Mouse (Mus musculus) cerebellum, postnatal 25 days (tissue): ENCODE measurements around the gene Dnajb3.
A peak's percentile ranks its signal among the peaks of the same experiment; 100 is the strongest.

Experiments used
- DNase-seq, 2 experiments: peaks; one replicate each; pipeline ENCODE4 v3.0.0; 2021; ENCODE audit warnings: mixed read lengths in 2 of 2

The Dnajb3 gene

GRCm38 (mm10) chr1:88205294-88205922, at the start of gene Dnajb3:
Gene Dnajb3, minus strand, starts transcription at chr1:88205782.
- peak; percentile 89 to 92 for DNase-seq

GRCm38 (mm10) chr1:88254793-88255465, 49.3 kb upstream of the Dnajb3 start:
- DNase-seq = peak in 1 of 2 experiments; percentile 38

DNA sequence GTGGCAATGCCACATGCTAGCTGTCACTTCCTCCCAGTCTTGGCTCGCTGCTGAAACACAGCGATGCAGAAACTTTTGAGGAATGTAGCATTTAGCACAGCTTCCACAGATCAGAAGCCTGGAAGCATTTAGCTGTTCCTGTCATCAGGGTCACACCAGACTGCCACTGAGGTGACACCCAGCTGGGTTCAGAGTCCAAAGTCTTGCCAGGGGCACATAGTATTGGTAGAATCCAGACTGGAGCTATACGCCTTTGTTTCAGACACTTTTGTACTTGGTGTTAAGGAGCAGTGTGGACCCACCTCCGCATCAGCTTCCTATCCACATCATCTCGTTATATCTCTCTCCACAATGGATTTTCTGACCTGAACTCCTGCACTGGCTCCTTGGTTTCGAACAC, 48.0 kb upstream of the Dnajb3 start:
- no peak for DNase-seq

GRCm38 (mm10) chr1:88253106-88253505, 47.5 kb upstream of the Dnajb3 start:
- no peak for DNase-seq

- DNase-seq = no peak
These were observed 44.4 kb upstream of the Dnajb3 start for GRCm38 (mm10) chr1:88250023-88250422.

DNA sequence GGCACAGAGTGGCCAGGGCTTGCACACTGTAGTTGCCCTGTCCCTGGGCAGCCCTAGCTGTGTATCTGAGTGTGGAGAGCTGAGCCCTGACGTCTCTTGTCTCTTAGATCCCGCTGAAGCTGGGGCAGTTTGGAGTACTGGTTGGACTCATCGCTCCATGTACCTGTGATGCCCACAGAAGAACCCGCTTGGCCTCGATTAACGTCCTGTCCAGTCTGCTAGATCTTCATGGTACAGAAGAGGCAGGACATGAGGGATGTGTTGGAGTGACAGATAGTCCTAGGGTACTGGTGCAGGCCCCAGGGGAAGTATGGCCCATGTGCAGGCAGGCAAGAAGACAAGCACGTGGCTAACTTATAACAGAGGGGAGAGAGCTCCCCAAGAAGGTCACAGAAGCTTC, 44.0 kb upstream of the Dnajb3 start:
- DNase-seq = no peak

DNA sequence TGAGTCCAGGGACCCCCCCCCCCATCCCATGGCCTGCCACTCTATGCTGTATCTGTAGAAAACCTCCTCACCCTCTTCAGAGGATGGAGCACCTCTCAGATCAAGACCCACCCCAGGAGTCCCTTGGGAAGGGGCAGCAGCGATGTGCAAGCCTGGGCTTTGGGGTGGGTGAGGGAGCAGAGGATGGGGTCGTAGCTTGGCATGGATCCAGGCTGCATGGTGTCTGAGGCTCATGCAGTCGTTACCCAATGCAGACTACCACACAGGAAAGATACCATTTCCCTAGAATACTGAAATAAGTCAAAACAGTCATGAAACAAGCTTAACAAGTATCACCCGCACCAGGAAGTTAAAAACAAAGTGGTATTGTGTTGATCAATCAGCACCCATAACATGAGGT, 43.1 kb upstream of the Dnajb3 start:
- peak in 1 of 2 experiments; percentile 28 for DNase-seq

GRCm38 (mm10) chr1:88247660-88248059, 42.1 kb upstream of the Dnajb3 start:
- DNase-seq = no peak

GRCm38 (mm10) chr1:88246386-88246785, 40.8 kb upstream of the Dnajb3 start:
- DNase-seq = no peak

- no peak for DNase-seq
These were observed 40.3 kb upstream of the Dnajb3 start for GRCm38 (mm10) chr1:88245881-88246280.

- no peak for DNase-seq
These were observed 38.3 kb upstream of the Dnajb3 start for GRCm38 (mm10) chr1:88243861-88244260.

GRCm38 (mm10) chr1:88240579-88240978, 35.0 kb upstream of the Dnajb3 start:
- DNase-seq = no peak

DNA sequence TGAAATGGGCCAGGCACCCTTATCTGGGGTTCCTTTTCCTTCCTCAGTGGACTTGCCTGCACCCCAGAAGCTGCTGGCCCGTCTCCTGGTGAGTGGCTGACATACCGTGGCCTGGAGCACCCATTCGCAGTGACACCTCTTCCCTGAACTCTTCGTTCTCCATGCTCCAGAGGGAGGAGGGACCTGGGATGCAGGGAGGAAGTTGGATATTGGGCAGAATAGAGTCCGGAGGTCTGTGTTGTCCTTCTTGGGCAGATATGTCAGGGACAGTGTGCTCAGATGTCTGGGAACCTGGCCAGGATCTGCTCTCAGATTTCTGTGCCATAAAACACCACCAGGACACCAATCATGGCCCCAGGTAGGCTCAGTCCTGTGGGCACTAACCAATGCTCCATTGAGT, 34.5 kb upstream of the Dnajb3 start:
- no peak for DNase-seq

GRCm38 (mm10) chr1:88238771-88239170, 33.2 kb upstream of the Dnajb3 start:
- no peak for DNase-seq

DNA sequence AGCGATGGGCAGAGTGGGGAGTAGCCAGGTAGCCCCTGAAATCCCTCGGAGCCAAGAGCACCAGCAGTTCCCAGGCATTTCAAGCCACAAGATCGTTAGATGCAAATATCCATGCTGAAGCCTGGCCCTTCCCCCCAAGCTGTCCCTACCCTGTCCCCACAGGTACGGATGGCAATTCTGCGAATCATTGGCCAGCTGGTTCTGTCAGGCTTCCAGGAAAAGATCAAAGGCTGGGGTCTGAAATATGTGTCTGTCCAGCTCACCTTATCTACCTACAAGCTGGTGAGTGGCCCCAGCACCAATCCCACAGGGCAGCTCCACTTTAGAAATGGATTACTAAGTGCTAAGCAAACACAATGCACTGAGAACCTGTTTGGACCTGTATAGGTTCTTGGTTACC, 31.7 kb upstream of the Dnajb3 start:
- DNase-seq = no peak

GRCm38 (mm10) chr1:88235894-88236415, 30.4 kb upstream of the Dnajb3 start:
- no peak for DNase-seq

GRCm38 (mm10) chr1:88235046-88235893, 29.7 kb upstream of the Dnajb3 start:
- DNase-seq = no peak

DNA sequence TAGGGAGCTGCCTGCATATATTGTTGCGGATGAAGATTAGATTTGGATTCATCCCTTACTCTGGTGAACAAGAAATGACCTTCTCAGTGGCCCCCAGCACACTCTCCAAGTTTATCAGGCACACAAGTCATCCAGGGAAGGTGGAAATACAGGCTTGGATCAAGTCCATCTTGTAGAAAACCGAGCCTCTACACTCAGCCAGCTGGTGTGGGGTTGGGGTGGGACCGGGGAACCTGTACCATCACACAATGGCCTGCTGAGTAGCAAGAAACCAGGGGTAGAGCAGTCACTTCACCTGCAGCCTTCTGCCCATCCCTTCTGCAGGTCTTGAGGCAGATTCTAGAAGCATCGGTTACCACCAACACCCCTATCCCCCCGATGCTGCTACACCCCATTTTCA, 29.1 kb upstream of the Dnajb3 start:
- DNase-seq = no peak

- no peak for DNase-seq
These were observed 28.6 kb upstream of the Dnajb3 start for GRCm38 (mm10) chr1:88234248-88234610.

DNA sequence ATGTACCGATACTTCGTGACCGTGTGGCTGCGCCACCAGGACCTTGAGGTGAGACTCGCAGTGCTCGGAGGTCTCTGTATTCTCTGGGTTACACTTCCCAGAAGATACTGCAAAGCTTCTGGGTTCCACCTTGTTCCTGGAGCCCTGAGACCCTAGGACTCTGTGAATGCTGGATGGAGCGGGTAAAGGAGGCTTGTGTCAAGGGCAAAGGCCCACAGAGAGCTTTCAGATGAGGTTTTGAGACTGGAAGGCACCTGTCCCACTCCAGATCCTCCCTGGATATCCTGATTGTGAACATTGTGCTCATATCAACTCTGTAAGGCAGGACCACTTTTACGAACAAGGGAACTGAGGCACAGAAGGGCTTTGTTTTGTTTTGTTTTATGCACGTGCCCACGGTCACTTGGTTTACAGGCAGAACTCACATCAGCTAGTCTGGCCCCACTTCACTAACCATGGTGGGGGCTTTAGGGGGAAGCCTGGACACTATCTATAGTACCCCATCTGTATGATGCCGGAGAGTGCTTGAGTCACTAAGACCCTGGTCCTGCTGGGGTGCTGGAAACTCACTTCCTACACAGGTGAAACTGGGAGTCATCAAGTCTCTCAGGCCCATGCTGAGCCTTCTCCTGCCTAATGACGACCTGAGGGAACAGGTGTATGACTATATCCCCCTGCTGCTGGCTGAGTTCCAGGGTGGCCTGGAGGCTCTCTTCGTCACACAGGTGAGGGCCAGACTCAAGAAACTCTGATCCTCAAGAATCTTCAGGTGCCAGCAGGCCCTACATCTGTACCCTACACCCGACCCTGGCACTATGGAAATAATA, 28.1 kb upstream of the Dnajb3 start:
- peak in 1 of 2 experiments; percentile 38 for DNase-seq

DNA sequence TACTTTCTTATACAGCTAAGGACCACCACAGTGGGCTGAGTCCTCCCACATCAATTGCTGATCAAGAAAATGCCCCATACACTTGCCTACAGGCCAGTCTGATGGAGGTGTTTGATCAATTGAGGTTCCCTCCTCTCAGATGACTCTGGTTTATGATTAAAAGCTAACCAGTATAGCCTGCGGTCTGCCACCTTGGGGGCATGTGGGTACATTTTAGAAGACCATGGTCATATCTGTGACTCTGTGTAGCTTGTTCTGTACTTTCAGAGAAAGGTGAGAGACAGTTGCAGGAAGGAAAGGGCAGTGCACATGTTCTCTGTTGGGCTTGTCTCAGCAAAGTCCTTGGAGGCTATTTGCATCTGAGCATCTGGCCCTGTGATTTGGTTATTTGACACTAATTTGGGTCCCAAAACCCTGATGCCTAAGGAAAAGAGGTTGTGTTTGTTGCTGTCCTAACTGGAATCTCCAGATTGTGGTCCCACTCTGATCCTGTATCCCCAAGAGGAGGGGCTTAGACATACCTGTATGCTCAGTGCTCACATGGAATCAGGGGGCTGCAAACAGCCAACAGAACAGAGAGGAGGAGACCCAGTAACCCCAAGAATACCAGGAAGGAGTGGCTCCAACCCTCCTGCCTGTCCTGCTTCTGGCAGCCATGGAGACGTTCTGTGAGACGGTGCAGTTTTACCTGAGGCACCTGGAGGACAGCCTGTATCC, 27.2 kb upstream of the Dnajb3 start:
- DNase-seq = no peak
